Comparison of ENCODE assay signal across 8 mouse cellular contexts in the genomic region with DNA sequence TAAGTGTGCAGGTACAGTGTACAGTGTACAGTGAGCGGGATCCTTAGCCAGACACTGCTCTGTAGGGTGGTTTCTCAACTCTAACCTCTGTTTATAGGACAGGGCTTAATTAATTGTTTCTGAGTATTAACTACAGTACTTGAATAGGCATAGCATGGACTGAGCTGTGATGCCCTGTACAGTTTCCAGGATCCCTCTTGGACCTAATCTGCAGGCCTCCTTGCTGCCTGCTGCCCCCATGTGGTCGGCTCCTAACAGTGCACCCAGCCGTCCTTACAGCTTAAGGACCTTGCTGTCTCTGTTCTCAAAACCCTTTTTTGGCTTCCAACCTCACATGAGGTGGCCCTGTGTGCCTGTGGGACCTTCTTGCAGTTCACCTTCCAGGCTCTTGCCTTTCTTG. TPM values are rescaled to one million over a fixed set of nuclear protein-coding genes. Genes with fewer than 3 reads are reported as not detected.
DNase-seq lines count a peak whose midpoint lies in the region; ATAC-seq and TF ChIP-seq lines count a peak whose summit lies in the region.

No protein-coding gene starts in this region.

- 0 out of 2 replicates have a peak, but pooled peaks have one; percentile 25 for ATAC-seq in forebrain, embryonic 11.5 days (replicated peaks; ENCODE audit: low FRiP score)
- ATAC-seq in hindbrain, embryonic 12.5 days (ENCODE audit: low FRiP score) = peak; percentile 30
- ATAC-seq in megakaryocyte-erythroid progenitor cell, adult 5-6 weeks (replicated peaks; ENCODE audit: low FRiP score, low TSS enrichment, poor library complexity, severe bottlenecking) = peak; percentile 94
- peak; percentile 52; the same call in 1 of the 2 replicates for ATAC-seq in stomach, postnatal 0 days (ENCODE audit: low FRiP score, low TSS enrichment)

- H3K79me2 ChIP-seq in heart, adult 2 months (replicated peaks; ENCODE audit: control insufficient read depth, insufficient read depth, low read length) = no peaks in the 10 kb centered on the region

- TF ChIP-seq EP300 in heart, adult 2 months (IDR thresholded peaks at IDR 0.05; ENCODE audit: insufficient read depth, low read depth, low read length) = 0 out of 2 replicates have a peak, but pooled peaks have one; percentile 21
- no peak for TF ChIP-seq EP300 in stomach, postnatal 0 days (optimal IDR thresholded peaks at IDR 0.05)

- no peaks in the 10 kb centered on the region for H3K9me3 ChIP-seq in forebrain, embryonic 11.5 days (ENCODE audit: control insufficient read depth, low read length)
- H3K9me3 ChIP-seq in hindbrain, embryonic 12.5 days (replicated peaks) = no peaks in the 10 kb centered on the region
- H3K9me3 ChIP-seq in stomach, postnatal 0 days (ENCODE audit: control insufficient read depth, low read length) = no peaks in the 10 kb centered on the region

- intact Hi-C loops in heart, adult 2 months (cut with DNase I) = loop anchor here (2.0 to 10.0 kb wide), 2 partner anchors 91 to 371 kb away; no protein-coding TSS in a partner anchor
- intact Hi-C loops in heart, postnatal 25 days (cut with DNase I) = loop anchor here (2.0 to 10.0 kb wide), 3 partner anchors 69 to 371 kb away; no protein-coding TSS in a partner anchor

- TF ChIP-seq POLR2A in heart, adult 2 months (IDR thresholded peaks at IDR 0.05; ENCODE audit: insufficient read depth, low read depth, low read length) = no peak

- H3K4me3 ChIP-seq in heart, adult 2 months = no peak overlapping the region
- H3K4me3 ChIP-seq in forebrain, embryonic 11.5 days (ENCODE audit: low read depth, low read length) = no peak overlapping the region
- no peak overlapping the region for H3K4me3 ChIP-seq in hindbrain, embryonic 12.5 days
- no peak overlapping the region for H3K4me3 ChIP-seq in stomach, postnatal 0 days (ENCODE audit: low read depth, low read length)

- no peaks in the 10 kb centered on the region; the same call in 1 of the 2 replicates for H3K4me1 ChIP-seq in heart, adult 2 months (ENCODE audit: control insufficient read depth, insufficient read depth, low read length)
- H3K4me1 ChIP-seq in forebrain, embryonic 11.5 days (replicated peaks; ENCODE audit: control insufficient read depth, insufficient read depth, low read length) = peaks cover 11% of the 10 kb centered on the region; the same call in 1 of the 2 replicates
- H3K4me1 ChIP-seq in hindbrain, embryonic 12.5 days = peaks cover 28% of the 10 kb centered on the region
- H3K4me1 ChIP-seq in stomach, postnatal 0 days (replicated peaks; ENCODE audit: control insufficient read depth, insufficient read depth) = no peaks in the 10 kb centered on the region

- H3K27me3 ChIP-seq in heart, adult 2 months (ENCODE audit: control insufficient read depth, insufficient read depth, low read length) = peaks cover 8% of the 10 kb centered on the region
- peaks cover 33% of the 10 kb centered on the region for H3K27me3 ChIP-seq in forebrain, embryonic 11.5 days (ENCODE audit: control insufficient read depth, insufficient read depth, low read length)
- H3K27me3 ChIP-seq in hindbrain, embryonic 12.5 days = peaks cover 63% of the 10 kb centered on the region
- H3K27me3 ChIP-seq in stomach, postnatal 0 days (ENCODE audit: control insufficient read depth, insufficient read depth, low read length) = peaks cover 3% of the 10 kb centered on the region; the same call in 1 of the 2 replicates

- no peak overlapping the region for H3K4me2 ChIP-seq in forebrain, embryonic 11.5 days (ENCODE audit: low read depth, low read length, severe bottlenecking)
- no peak overlapping the region for H3K4me2 ChIP-seq in hindbrain, embryonic 12.5 days (replicated peaks)
- H3K4me2 ChIP-seq in stomach, postnatal 0 days (replicated peaks; ENCODE audit: low read depth) = no peak overlapping the region

- DNase-seq in heart, adult 2 months = peak; percentile 54 to 72
- no peak for DNase-seq in heart, postnatal 25 days (ENCODE audit: low spot score)
- peak; percentile 35 for DNase-seq in c-Kit-positive CD71-negative TER-119-negative erythroid progenitor cells, embryonic 14.5 days (ENCODE audit: low read depth)
- DNase-seq in forebrain, embryonic 11.5 days (ENCODE audit: low spot score) = peak; percentile 86
- peak; percentile 47 to 50 for DNase-seq in left cerebral cortex, adult 8-10 months (ENCODE audit: low spot score in 2 of 2)
- DNase-seq in stomach, postnatal 0 days (ENCODE audit: low spot score) = peak; percentile 85

- no peaks in the 10 kb centered on the region for H3K36me3 ChIP-seq in heart, adult 2 months (ENCODE audit: control insufficient read depth, insufficient read depth, low read length)
- no peaks in the 10 kb centered on the region for H3K36me3 ChIP-seq in forebrain, embryonic 11.5 days (ENCODE audit: control insufficient read depth, insufficient read depth, low read length)
- no peaks in the 10 kb centered on the region for H3K36me3 ChIP-seq in hindbrain, embryonic 12.5 days
- no peaks in the 10 kb centered on the region for H3K36me3 ChIP-seq in stomach, postnatal 0 days (ENCODE audit: control insufficient read depth, insufficient read depth, low read length)

- WGBS in heart, adult 2 months = 34% methylated on average over 3 of the region's 3 CpGs
- WGBS in forebrain, embryonic 11.5 days = 30% methylated on average over 3 of the region's 3 CpGs
- WGBS in hindbrain, embryonic 12.5 days = 34% methylated on average over 3 of the region's 3 CpGs
- 41% methylated on average over 3 of the region's 3 CpGs for WGBS in stomach, postnatal 0 days

- no peak overlapping the region for H3K9ac ChIP-seq in heart, adult 2 months (ENCODE audit: low read depth, low read length)
- no peak overlapping the region for H3K9ac ChIP-seq in forebrain, embryonic 11.5 days (ENCODE audit: low read length)
- H3K9ac ChIP-seq in hindbrain, embryonic 12.5 days = no peak overlapping the region
- H3K9ac ChIP-seq in stomach, postnatal 0 days (ENCODE audit: low read length) = no peak overlapping the region

- no peak overlapping the region for H3K27ac ChIP-seq in heart, adult 2 months
- H3K27ac ChIP-seq in forebrain, embryonic 11.5 days (ENCODE audit: low read depth, low read length) = no peak overlapping the region
- H3K27ac ChIP-seq in hindbrain, embryonic 12.5 days = no peak overlapping the region
- H3K27ac ChIP-seq in stomach, postnatal 0 days (replicated peaks) = no peak overlapping the region

- TF ChIP-seq CTCF in heart, adult 2 months (IDR thresholded peaks at IDR 0.05) = peak; percentile 92
- TF ChIP-seq CTCF in stomach, postnatal 0 days (IDR thresholded peaks at IDR 0.05; ENCODE audit: low read depth) = peak; percentile 96

RNA-seq across cellular contexts. Expression of gene Dact2, which starts 2.0 kb away (rescaled TPM):
- total RNA-seq in heart, adult 2 months (2021) = 1 to 10 TPM in 1 of 2 experiments, under 1 TPM in 1; 0.80 to 1.4 TPM
- polyA plus RNA-seq in heart, adult 2 months (2012; rRNA removed) = 0.76 and 1.00 TPM in 2 replicates
- total RNA-seq in heart, postnatal 25 days (2021) = 1 to 10 TPM in 1 of 2 experiments, under 1 TPM in 1; 0.92 to 1.8 TPM
- 0.37 and 0.73 TPM in 2 replicates for polyA plus RNA-seq in forebrain, embryonic 11.5 days (2014; fragmentation: Nextera tagmentation; extraction: Ambion mirVana)
- polyA plus RNA-seq in hindbrain, embryonic 12.5 days (2016; fragmentation: Nextera tagmentation; extraction: Ambion mirVana) = 1.0 and 1.3 TPM in 2 replicates
- 10 to 100 TPM; 76.6 to 98.0 (median 87.1) TPM for total RNA-seq in left cerebral cortex, adult 8-10 months (2022)
- total RNA-seq in megakaryocyte-erythroid progenitor cell, adult 5-6 weeks (2014; fragmentation: Nextera tagmentation) = not detected in 2 replicates
- not detected in 2 replicates for total RNA-seq in megakaryocyte-erythroid progenitor cell, adult 5-6 weeks (2017)
- polyA plus RNA-seq in stomach, postnatal 0 days (2015; fragmentation: Nextera tagmentation; extraction: Ambion mirVana) = 1.6 and 1.8 TPM in 2 replicates

Comparison
In these comparisons a context has a peak if more than half of its experiments do, and no peak if none do; other contexts are left out.
1. ATAC-seq: peak in every context shown above with its lines; median percentile 94 in megakaryocyte-erythroid progenitor cell, adult 5-6 weeks; 52 in stomach, postnatal 0 days; 30 in hindbrain, embryonic 12.5 days; 25 in forebrain, embryonic 11.5 days.
2. RNA of gene Dact2, which starts 2.0 kb away (total RNA-seq): 76.6 to 98.0 TPM in left cerebral cortex, adult 8-10 months; 0.92 to 1.8 TPM in heart, postnatal 25 days, 0.80 to 1.4 TPM in heart, adult 2 months and not detected in megakaryocyte-erythroid progenitor cell, adult 5-6 weeks; every median in the first group is over 10 times any median in the second.